Mouse (Mus musculus): ENCODE results near the gene Gucy1b1.

The Gucy1b1 gene

DNA sequence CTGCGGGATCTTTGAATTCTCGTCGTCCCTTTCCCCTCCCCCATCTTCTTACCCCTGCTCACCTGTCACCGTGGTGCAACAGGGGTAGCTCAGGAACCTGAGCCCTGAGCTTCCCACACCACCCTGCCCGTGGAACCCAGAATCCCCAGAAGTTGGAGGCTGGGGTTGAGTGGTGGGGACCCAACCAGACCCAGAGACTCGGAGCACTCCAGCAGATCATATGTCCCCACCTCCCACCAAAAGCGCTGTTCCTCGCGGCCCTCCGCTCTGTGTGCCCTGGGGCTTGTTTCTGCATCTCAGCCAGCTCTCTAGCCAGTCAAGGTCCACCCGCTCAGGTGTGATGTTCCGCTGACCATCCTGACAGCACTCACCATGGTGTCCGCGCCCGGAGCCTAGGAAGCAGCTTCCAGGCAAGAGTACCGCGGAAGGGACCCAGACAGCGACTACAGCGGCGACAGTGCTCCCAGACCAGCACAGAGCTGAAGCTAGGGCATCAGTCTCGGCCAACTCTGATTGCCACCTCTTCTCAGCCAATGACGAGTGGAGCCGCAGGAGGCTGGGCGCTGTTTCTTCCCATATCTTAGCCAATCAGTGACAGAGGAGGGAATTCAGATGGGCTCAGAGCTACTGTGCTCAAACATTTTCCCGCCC is at the start of gene Gucy1b1:
Gucy1b1 (minus strand) TSS at position 489 of the 651 bp plus-strand sequence.
- peak; percentile 47 for DNase-seq (ENCODE audit: low spot score)

GRCm38 (mm10) chr3:82118916-82119315 is 44.4 kb upstream of the Gucy1b1 start:
- DNase-seq (ENCODE audit: low spot score) = peak; percentile 11

GRCm38 (mm10) chr3:82112439-82112838 is 38.0 kb upstream of the Gucy1b1 start:
- DNase-seq (ENCODE audit: low spot score) = peak; percentile 50

DNA sequence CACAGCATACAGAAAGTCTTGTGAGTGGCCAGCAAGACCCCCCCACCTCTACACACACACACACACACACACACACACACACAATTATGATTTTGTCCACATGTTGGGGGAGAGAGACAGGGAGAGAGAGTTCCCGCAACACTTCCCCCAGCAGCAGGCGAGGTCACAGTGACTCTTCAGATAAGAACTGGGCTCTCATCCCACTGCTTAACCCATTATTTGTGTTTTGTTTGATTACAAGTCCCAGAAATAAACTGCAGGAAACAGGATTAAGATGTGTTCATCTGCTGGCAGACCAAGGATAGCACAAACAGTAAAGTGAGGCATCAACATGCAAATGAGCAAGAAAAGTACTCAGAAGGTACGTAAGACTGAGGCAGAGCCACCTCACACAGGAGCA is 37.5 kb upstream of the Gucy1b1 start:
- DNase-seq (ENCODE audit: low spot score) = no peak

DNA sequence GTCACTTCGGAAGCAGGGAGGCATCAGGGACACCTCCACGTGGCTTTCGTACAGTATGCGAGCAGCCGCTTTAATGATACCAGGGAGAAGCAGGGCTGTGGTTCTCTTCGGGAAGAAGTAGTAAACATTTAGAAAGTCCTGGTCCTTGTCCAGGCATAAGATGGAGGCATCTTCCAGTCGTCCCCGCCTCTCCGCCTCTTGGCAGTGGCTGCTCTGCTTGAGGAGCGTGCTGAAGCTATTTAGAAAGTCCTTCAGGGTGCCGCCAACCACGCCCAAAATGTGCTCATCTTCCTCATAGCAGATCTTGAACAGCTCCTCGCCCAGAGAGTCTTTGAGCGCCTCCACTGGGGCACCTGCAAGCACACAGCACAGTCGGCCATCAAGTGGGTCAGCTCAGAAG is 34.5 kb upstream of the Gucy1b1 start:
- DNase-seq (ENCODE audit: low spot score) = no peak

- DNase-seq (ENCODE audit: low spot score) = no peak
These were observed 29.7 kb upstream of the Gucy1b1 start for GRCm38 (mm10) chr3:82104229-82104628.

GRCm38 (mm10) chr3:82099127-82099526 is 24.6 kb upstream of the Gucy1b1 start:
- no peak for DNase-seq (ENCODE audit: low spot score)

- DNase-seq (ENCODE audit: low spot score) = no peak
These were observed 22.3 kb upstream of the Gucy1b1 start for GRCm38 (mm10) chr3:82096801-82097200.

- peak; percentile 32 for DNase-seq (ENCODE audit: low spot score)
These were observed 728 bp downstream of the Gucy1b1 start for GRCm38 (mm10) chr3:82073741-82074181.

DNA sequence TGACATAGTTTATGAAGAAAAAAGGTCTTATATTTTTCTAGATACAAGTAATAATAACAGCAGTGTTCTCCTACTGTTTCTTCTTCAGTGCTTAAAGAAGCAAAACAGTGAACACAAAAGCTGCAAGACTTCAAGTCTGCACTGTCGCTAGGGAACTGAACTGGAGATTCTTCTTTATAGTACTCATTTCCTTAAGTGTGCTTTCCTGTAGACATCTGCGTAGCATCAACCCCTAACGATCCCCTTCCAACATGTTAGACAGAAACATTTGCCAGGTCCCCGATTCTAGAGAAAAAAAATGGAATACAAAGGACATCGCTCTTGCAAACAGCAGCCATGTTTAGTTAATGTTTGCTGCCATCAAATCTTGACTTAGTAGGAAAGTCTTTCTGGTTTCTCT is 6.7 kb downstream of the Gucy1b1 start:
- no peak for DNase-seq (ENCODE audit: low spot score)

DNA sequence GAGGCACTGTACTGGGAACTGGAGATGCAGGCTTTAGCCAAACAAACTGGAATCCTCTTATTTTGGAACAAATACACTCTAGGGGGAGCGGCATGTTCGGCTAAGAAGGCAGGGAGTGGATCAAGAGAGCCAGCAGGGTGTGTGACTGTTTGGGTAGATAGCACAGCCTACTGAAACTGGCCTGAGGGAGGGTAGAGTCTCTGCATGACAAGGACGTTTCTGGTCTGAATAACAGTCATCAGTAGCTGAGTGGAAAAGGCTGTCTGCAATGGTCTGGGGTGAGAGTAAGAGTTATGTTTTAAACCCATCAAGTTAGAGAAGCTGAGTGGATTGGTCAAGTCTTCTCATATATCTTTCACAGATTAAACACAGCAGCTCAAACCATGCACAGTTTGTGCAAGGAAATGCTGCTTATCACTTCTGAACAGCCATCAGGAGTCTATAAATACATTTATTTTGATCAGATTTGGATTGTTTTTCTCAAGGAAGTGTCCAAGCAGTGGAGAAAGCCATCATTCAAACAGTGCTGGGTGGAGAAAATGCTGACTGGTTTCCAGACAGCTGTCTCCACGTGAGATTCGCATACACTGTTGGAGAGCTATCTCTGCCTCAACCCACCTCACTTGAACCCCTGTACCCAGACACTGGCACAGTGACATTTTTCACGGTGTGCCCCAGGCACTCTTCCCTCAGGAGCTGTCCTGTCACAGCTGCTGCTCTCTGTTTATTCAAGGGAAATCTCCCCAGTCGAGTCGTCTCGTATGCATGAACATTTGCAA is 12.9 kb downstream of the Gucy1b1 start:
- no peak for DNase-seq (ENCODE audit: low spot score)

- DNase-seq (ENCODE audit: low spot score) = no peak
These were observed 17.3 kb downstream of the Gucy1b1 start for GRCm38 (mm10) chr3:82057201-82057600.

DNA sequence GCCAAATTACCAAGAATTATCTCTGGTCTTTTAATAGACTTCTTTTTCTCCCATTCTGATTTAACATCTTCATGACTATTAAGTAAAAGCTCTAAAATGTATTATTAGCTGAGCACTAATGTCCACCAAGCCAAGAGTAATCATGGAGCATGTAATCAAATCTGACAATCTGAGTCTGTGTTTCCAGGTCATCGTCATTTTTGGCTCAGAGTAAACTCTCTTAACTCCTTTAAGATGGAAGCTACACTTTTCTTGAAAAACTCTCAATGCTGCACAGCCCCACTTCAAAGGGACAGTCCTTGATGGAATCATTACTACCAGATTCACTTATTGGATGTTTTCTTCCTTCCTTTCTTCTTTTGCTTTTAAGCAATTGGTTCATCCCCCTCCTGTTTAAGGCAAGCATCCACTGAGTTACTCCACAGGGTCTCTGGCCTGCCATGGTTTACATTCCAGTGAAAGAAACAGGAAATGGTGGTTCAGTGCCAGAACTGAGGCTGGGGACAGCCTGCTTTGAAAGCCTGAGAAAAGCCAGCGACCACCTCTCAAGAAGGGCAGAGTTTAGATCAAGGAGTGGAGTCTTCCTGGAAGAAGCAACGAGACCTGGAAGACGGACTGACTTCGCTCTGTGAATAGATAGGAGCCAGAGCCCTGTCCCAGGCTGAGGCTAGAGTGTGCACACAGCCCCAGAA is 20.1 kb downstream of the Gucy1b1 start:
- no peak for DNase-seq (ENCODE audit: low spot score)

- no peak for DNase-seq (ENCODE audit: low spot score)
These were observed 22.5 kb downstream of the Gucy1b1 start for GRCm38 (mm10) chr3:82052029-82052428.

- DNase-seq (ENCODE audit: low spot score) = no peak
These were observed 23.0 kb downstream of the Gucy1b1 start for GRCm38 (mm10) chr3:82051468-82051867.

- DNase-seq (ENCODE audit: low spot score) = no peak
These were observed 25.8 kb downstream of the Gucy1b1 start for GRCm38 (mm10) chr3:82048681-82049080.

GRCm38 (mm10) chr3:82048078-82048477 is 26.4 kb downstream of the Gucy1b1 start:
- no peak for DNase-seq (ENCODE audit: low spot score)

DNA sequence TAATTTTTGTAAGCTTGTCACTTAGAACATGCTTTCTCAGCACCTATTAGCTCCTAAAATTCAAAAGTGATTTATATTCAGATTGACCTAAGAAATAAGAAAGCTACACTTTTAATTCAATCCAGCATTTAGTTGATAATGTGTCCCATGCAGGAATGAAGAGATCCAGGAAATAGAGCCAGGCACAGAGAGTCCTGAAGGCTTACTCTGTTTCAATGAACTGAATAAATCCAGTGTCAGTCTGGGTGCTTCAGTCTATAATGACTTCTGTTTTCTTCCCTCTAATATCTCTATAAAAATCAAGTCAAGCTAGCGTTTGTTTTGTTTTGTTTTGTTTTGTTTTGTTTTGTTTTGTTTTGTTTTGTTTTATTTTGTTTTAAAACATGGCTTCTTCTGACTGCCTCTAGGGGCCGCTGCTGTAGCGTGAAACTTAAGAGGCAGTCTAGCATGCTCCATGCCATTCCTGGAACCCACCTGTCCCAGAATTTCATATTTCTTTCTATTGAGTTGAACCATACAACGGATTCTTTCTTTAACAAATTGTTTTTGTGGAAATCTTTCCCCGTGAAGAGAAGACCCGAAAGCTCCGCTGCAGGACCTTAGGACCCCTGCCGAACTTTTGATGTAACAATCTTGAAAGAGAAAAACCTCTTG is 27.3 kb downstream of the Gucy1b1 start:
- peak; percentile 45 for DNase-seq (ENCODE audit: low spot score)

- DNase-seq (ENCODE audit: low spot score) = no peak
These were observed 28.4 kb downstream of the Gucy1b1 start for GRCm38 (mm10) chr3:82046087-82046486.

DNA sequence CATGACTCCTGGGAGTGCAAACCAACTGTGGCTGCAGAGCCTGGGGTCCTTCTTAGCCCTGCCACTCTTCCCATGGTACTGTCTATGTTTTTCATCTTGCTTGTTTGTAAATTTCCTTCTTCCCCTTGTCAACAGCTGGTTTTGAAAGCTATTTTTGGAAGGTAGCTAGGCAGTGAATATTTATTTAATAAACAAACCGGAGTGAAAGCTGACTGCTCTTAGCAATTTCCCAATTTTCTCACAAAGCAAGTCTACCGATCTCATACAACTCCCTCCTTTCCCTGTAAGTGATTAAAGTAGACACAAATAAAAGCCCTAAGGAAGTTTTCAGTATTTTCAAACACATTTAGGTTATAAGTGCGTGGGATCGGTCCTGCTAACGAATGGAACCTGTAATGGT is 29.6 kb downstream of the Gucy1b1 start:
- no peak for DNase-seq (ENCODE audit: low spot score)

DNA sequence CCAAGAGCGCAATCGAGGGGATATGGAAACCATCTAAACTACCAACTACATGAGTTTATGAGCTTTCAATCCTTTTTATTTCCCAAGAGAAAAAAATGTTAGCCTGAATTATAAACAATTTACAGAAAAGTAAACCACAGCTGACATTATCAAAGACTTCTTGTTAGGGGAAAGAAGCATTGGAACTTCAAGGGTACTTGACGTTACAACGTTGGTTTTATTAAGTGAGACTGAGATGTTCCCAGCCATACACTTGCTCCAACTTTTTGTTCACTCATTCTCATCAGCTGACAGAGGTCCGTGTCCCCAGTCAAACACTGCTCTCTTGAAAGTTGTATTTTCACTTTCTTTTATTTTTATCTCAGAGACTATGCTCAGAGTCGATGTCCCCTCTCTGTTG is 30.8 kb downstream of the Gucy1b1 start:
- no peak for DNase-seq (ENCODE audit: low spot score)

DNA sequence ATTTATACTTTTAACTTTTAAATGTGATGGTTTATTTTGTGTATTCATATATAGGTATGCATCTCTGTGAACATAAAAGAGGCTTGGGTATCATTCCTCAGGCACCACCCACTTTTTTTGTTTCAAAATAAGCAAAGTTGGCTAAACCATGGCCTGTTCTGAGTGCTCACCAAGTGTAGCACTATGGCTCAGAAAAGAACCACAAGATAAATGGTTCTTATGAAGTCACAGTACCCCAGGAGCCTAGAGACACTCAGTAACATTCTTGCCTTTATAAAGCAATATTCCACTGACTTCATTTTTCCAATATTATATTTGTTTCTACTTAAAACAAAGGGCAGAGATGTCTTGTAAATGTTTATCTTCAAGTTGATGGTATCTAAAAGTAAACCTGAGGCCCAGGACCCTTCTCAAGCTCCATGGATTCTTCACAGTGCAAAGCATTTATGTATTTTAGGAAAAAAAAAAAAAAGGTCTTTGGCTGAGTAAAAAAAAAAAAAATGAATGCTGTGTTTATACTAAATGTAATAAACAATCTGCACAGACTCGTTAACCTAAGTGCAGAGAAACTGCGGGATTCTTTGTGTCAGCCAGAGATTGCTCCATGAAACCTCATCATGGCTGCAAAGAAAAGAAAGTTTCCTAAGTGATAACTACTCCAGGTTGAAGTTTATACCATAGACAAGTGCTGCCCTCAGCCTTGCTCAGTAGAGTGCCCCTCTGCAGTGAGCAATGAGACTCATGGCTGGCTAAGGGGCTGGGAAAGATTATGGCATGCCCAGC is 38.0 kb downstream of the Gucy1b1 start:
- no peak for DNase-seq (ENCODE audit: low spot score)
